Mouse (Mus musculus) kidney, embryonic 16.5 days (tissue): ENCODE data around the gene Tex29. TPM values are rescaled to one million over a fixed set of nuclear protein-coding genes. Genes with fewer than 3 reads are reported as not detected.

ENCODE experiments used
- ATAC-seq: fragments of 200-750 bp; cut with Nextera tagmentation; 2 replicates; pipeline ENCODE4 v1.8.0; 2017; ENCODE audit warnings: moderate TSS enrichment; ENCODE audit not compliant: low FRiP score, low TSS enrichment
- H3K27ac ChIP-seq: fragments of 300-500 bp; sonication (generic); 2 replicates; pipeline ENCODE4 v1.5.1; 2014; ENCODE audit warnings: low read length
- H3K27me3 ChIP-seq: fragments of 300-500 bp; sonication (generic); 2 replicates; pipeline ENCODE4 v1.6.1; 2014; ENCODE audit warnings: low read length, control low read depth, mixed read lengths; ENCODE audit not compliant: insufficient read depth
- H3K36me3 ChIP-seq: fragments of 300-500 bp; sonication (generic); 2 replicates; pipeline ENCODE4 v1.6.1; 2014; ENCODE audit warnings: low read length, control low read depth, mixed read lengths; ENCODE audit not compliant: insufficient read depth
- H3K4me1 ChIP-seq: fragments of 300-500 bp; sonication (generic); 2 replicates; pipeline ENCODE4 v1.6.1; 2014; ENCODE audit warnings: low read length, control low read depth, mixed read lengths; ENCODE audit not compliant: insufficient read depth
- H3K4me2 ChIP-seq: fragments of 300-500 bp; sonication (generic); replicated peaks from 2 replicates; pipeline ENCODE4 v1.6.1; 2014; ENCODE audit warnings: low read depth, low read length
- H3K4me3 ChIP-seq: fragments of 300-500 bp; sonication (generic); 2 replicates; pipeline ENCODE4 v1.5.1; 2014; ENCODE audit warnings: mild to moderate bottlenecking, low read length
- H3K9ac ChIP-seq: fragments of 300-500 bp; sonication (generic); replicated peaks from 2 replicates; pipeline ENCODE4 v1.6.1; 2014; ENCODE audit warnings: low read length
- H3K9me3 ChIP-seq: fragments of 300-500 bp; sonication (generic); 2 replicates; pipeline ENCODE4 v1.6.1; 2016; ENCODE audit warnings: low read length, control low read depth
- WGBS: fragments of 180-500 bp; shearing (Covaris S2); extraction: QIAGEN DNeasy Blood & Tissue Kit; methylation state at CpG from one replicate; pipeline ENCODE4 v1.1.7; 2014; 5-methylcytosine and 5-hydroxymethylcytosine counted together
- polyA plus RNA-seq: library from polyadenylated mRNA; unstranded; fragments of >200 nt; fragmentation: Nextera tagmentation; extraction: Ambion mirVana; gene quantifications from 2 replicates; pipeline ENCODE4 v1.2.1, GENCODE M21; 2015

Tex29 gene
- polyA plus RNA-seq, 1 experiment from 2014 or later, result 0.37 TPM

- no peak overlapping the region for H3K4me3 ChIP-seq
- whole genome bisulfite sequencing, result 72% methylated on average over 3 of the region's 3 CpGs
- no peak overlapping the region for H3K4me2 ChIP-seq
- no peaks in the 10 kb centered on the region for H3K4me1 ChIP-seq
- H3K27ac ChIP-seq, result no peak overlapping the region
- no peak overlapping the region for H3K9ac ChIP-seq
- no peaks in the 10 kb centered on the region for H3K9me3 ChIP-seq
- H3K27me3 ChIP-seq, result no peaks in the 10 kb centered on the region
- no peak for ATAC-seq
- H3K36me3 ChIP-seq, result peaks cover 27% of the 10 kb centered on the region
Observed at GRCm38 (mm10) chr8:11827312-11827711, 13.0 kb upstream of the Tex29 start.

GRCm38 (mm10) chr8:11830214-11831046 is 9.8 kb upstream of the Tex29 start:
- Histone ChIP-seq H3K27ac (no peak overlapping the region), H3K9ac (no peak overlapping the region), H3K9me3 (no peaks in the 10 kb centered on the region), H3K4me2 (no peak overlapping the region), H3K36me3 (peaks cover 43% of the 10 kb centered on the region), H3K4me3 (no peak overlapping the region), H3K4me1 (no peaks in the 10 kb centered on the region), H3K27me3 (no peaks in the 10 kb centered on the region)
- WGBS, result 86% methylated on average over 16 of the region's 16 CpGs
- no peak for ATAC-seq

GRCm38 (mm10) chr8:11831174-11831573 is 9.1 kb upstream of the Tex29 start:
- Histone ChIP-seq H3K27me3 (no peaks in the 10 kb centered on the region), H3K4me3 (no peak overlapping the region), H3K4me1 (no peaks in the 10 kb centered on the region), H3K9ac (no peak overlapping the region), H3K36me3 (peaks cover 40% of the 10 kb centered on the region), H3K9me3 (no peaks in the 10 kb centered on the region), H3K4me2 (no peak overlapping the region), H3K27ac (no peak overlapping the region)
- WGBS, result 85% methylated on average over 10 of the region's 10 CpGs
- ATAC-seq, result no peak

DNA sequence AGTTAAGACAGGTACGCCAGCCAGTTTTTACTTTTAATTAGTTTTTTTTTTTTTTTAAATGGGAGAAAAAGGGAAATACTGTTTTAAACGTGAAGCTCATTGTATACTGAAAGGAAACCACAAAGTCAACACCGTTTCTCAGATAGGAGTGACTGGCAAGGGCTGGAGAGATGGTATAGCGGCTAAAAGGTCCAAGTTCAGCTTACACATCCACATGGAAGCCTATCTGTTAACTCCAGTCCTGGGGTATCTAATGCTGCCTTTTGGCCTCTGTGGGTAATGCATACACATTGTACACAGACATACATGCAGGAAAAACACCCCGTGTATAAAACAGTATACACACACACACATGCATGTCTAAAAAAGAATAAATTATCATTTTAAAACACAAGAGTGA is 8.3 kb upstream of the Tex29 start:
- Histone ChIP-seq H3K36me3 (peaks cover 37% of the 10 kb centered on the region), H3K4me2 (no peak overlapping the region), H3K27me3 (no peaks in the 10 kb centered on the region), H3K27ac (no peak overlapping the region), H3K9ac (no peak overlapping the region), H3K9me3 (no peaks in the 10 kb centered on the region), H3K4me1 (no peaks in the 10 kb centered on the region), H3K4me3 (no peak overlapping the region)
- 90% methylated on average over 5 of the region's 5 CpGs for WGBS
- no peak for ATAC-seq

DNA sequence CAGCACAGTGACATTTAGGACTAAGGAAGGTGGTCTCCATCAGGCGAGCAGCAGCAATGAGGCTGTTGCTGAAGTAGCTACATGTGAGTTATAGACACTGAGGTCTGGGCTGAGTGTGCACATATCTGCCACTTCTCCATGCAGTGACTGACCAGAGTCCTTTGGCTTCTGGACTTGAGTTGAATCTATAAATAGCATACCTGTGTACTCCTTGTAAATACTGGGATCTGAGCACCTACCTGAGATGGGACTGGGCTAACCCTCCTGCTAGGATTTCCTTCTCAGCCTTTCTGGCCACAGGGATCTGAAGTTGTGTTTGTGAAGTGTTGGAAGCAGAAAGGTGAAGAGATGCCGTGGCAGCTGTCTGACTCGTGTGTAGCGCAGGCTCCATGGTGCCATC is 7.1 kb upstream of the Tex29 start:
- Histone ChIP-seq H3K27ac (no peak overlapping the region), H3K4me3 (no peak overlapping the region), H3K9me3 (no peaks in the 10 kb centered on the region), H3K36me3 (peaks cover 37% of the 10 kb centered on the region), H3K27me3 (no peaks in the 10 kb centered on the region), H3K4me2 (no peak overlapping the region), H3K4me1 (no peaks in the 10 kb centered on the region), H3K9ac (no peak overlapping the region)
- ATAC-seq, result no peak
- WGBS, result 91% methylated on average over 4 of the region's 4 CpGs

- Histone ChIP-seq H3K4me1 (no peaks in the 10 kb centered on the region), H3K27me3 (no peaks in the 10 kb centered on the region), H3K27ac (no peak overlapping the region), H3K4me2 (no peak overlapping the region), H3K9me3 (no peaks in the 10 kb centered on the region), H3K4me3 (no peak overlapping the region), H3K9ac (no peak overlapping the region), H3K36me3 (peaks cover 37% of the 10 kb centered on the region)
- WGBS, result 74% methylated on average over 5 of the region's 5 CpGs
- no peak for ATAC-seq
Observed at GRCm38 (mm10) chr8:11834200-11834599, 6.1 kb upstream of the Tex29 start.

DNA sequence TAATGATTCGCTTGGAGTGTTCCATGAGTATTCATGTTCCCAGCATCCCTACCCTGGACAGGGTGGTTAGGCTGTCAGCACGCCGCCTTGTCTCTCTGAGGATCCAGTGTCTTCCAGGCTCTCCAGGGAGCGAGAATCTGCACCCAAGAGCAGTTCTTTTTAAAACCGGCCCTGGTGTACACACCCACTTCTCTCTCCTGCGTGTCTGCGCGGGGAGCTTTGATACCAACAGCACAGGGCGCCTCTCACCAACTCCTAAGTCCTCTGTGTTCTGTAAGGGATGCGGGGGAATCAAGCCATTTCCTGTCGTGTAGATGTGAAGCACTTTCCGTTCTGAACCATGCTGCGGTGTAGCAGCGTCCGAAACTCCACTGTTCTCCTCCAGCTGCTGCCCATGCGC is 5.6 kb upstream of the Tex29 start:
- H3K4me1 ChIP-seq, result no peaks in the 10 kb centered on the region
- H3K9me3 ChIP-seq, result no peaks in the 10 kb centered on the region
- WGBS, result 90% methylated on average over 16 of the region's 16 CpGs
- H3K4me2 ChIP-seq, result no peak overlapping the region
- no peak overlapping the region for H3K9ac ChIP-seq
- no peak overlapping the region for H3K27ac ChIP-seq
- ATAC-seq, result no peak
- no peaks in the 10 kb centered on the region for H3K27me3 ChIP-seq
- peaks cover 37% of the 10 kb centered on the region for H3K36me3 ChIP-seq
- no peak overlapping the region for H3K4me3 ChIP-seq

DNA sequence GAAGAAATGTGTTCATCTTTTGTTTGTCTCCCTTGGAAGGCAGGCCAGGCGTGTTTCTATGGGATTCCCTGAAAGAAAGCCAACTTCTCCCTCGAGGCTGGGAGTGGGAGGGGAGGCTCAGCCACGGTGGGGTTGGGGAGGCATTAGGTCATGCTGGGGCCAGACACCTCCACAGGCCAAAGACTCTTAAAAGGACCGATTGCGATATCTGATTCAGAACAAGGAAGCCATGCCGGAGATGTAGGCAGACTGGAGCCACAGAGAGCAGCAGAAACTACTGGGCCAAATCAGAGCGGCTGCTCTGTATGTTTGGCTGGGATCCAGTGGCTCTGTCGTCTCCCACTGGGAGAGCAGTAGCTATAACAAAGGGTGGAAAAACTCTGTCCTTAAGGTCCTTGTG is 1.3 kb downstream of the Tex29 start:
- Histone ChIP-seq H3K27me3 (no peaks in the 10 kb centered on the region), H3K9ac (no peak overlapping the region), H3K4me2 (0 out of 2 replicates have a peak overlapping the region, but pooled peaks have one; percentile 3), H3K27ac (no peak overlapping the region), H3K36me3 (no peaks in the 10 kb centered on the region), H3K4me1 (peaks cover 7% of the 10 kb centered on the region; the same call in 1 of the 2 replicates), H3K4me3 (no peak overlapping the region), H3K9me3 (no peaks in the 10 kb centered on the region)
- ATAC-seq, result peak; percentile 70; the same call in 1 of the 2 replicates
- 27% methylated on average over 8 of the region's 8 CpGs for WGBS

DNA sequence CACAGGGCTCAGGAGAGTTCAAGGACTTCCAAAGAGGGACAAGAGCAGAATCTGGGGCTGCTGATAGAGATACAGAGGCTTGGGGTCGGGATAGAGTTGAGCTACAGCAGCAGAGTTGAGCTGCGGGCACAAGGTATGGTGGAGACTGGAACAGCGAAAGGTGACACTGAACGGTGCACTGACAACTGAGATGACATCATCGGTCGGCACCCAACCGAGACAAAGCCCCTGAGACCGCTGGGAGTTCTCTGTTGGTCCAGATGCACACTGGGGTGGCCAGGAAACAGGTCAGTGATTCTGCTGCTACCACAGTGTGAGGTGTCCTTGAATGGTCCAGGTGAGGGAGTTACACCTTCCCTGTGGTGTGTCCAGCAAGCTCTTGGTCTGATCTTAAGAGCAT is 2.5 kb downstream of the Tex29 start:
- Histone ChIP-seq H3K27ac (no peak overlapping the region), H3K4me1 (peaks cover 7% of the 10 kb centered on the region; the same call in 1 of the 2 replicates), H3K4me2 (no peak overlapping the region), H3K4me3 (no peak overlapping the region), H3K9ac (no peak overlapping the region), H3K36me3 (no peaks in the 10 kb centered on the region), H3K9me3 (no peaks in the 10 kb centered on the region), H3K27me3 (no peaks in the 10 kb centered on the region)
- no peak for ATAC-seq
- 73% methylated on average over 8 of the region's 8 CpGs for WGBS

GRCm38 (mm10) chr8:11843677-11844315 is 3.5 kb downstream of the Tex29 start:
- Histone ChIP-seq H3K4me3 (no peak overlapping the region), H3K36me3 (no peaks in the 10 kb centered on the region), H3K4me1 (peaks cover 7% of the 10 kb centered on the region; the same call in 1 of the 2 replicates), H3K4me2 (no peak overlapping the region), H3K27me3 (no peaks in the 10 kb centered on the region), H3K9me3 (no peaks in the 10 kb centered on the region), H3K27ac (no peak overlapping the region), H3K9ac (no peak overlapping the region)
- ATAC-seq, result no peak
- WGBS, result 78% methylated on average over 13 of the region's 13 CpGs
